Mouse (Mus musculus) megakaryocyte, embryonic 14.5 days (primary cell): ENCODE results near the gene Pacsin2.
"Not testable (repeated sequence)": the region's sequence is repeated elsewhere in the genome, so short reads cannot be mapped to it uniquely, and the experiment has no call there.

Experiments
- FLI1 ChIP-seq: IDR thresholded peaks from 2 replicates; pipeline ENCODE4 v1.6.1; 2012; ENCODE audit warnings: low read length, inconsistent platforms, mixed read lengths
- GATA1 ChIP-seq: IDR thresholded peaks from 3 replicates; pipeline ENCODE4 v1.6.1; 2012; ENCODE audit warnings: mixed read lengths, low read length, inconsistent platforms, borderline replicate concordance

DNA sequence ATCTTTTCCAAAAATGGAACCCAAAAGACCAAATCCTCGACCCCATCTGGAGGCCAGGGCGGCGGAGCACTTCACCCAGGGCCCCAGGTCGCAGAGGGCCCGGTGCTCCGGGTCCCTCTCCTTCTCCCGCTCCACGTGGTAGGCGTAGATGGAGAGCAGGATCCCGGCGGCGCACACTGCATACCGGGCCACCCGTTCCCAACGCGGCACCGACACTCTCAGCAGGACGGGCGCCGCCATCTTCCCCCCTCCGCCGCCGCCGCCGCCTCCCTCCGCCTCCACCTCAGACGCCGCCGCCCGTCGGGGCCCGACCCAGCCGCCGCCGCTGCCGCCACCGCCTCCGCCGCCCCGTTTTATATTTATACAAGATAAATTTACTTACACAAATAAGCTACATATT lies 58.5 kb downstream of the Pacsin2 start:
- not testable (repeated sequence) for TF ChIP-seq GATA1, FLI1
